ENCODE assay signal across 18 mouse cellular contexts in the genomic region with DNA sequence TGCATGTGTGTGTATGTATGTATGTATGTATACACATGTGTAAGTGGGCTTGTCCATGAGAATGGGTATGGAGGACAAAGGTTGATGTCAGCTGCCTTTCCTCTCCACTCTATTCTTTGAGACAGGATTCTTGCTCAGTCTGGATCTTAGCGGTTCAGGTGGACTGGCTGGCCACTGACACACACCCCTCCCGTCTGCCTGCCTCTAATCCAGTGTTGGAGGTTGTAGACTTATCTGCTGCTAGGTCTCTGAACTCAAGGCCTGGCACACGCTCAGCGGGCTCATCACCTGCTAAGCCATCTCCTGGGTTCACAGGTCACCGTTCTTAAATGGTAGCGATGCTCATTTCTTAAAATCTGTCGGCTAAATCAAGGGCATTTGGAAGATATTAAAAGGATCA.
DNase-seq lines count a peak whose midpoint lies in the region; ATAC-seq and TF ChIP-seq lines count a peak whose summit lies in the region.
"Had no signal": no experiment of that assay in that cellular context is flagged by ENCODE, and none has a peak within 500 bp of the region (broad histone marks: within the 10 kb centered on the region; RNA-seq: fewer than 3 reads in every experiment).

No protein-coding gene starts in this region.

- no peak overlapping the region for H3K4me2 ChIP-seq in forebrain, embryonic 11.5 days (ENCODE audit: low read depth, low read length, severe bottlenecking)
- H3K4me2 ChIP-seq in forebrain, postnatal 0 days (ENCODE audit: low read depth), result no peak overlapping the region
- no peak overlapping the region for H3K4me2 ChIP-seq in hindbrain, embryonic 11.5 days (replicated peaks; ENCODE audit: low read depth, low read length)
- H3K4me2 ChIP-seq in hindbrain, postnatal 0 days (ENCODE audit: low read depth, low read length), result no peak overlapping the region
- H3K4me2 ChIP-seq in neural tube, embryonic 14.5 days (ENCODE audit: low read depth, low read length), result no peak overlapping the region
- H3K4me2 ChIP-seq: embryonic facial prominence, embryonic 12.5 days; forebrain, embryonic 15.5 days; heart, embryonic 13.5 days had no signal

- no peak overlapping the region for H3K27ac ChIP-seq in forebrain, embryonic 11.5 days (ENCODE audit: low read depth, low read length)
- no peak overlapping the region for H3K27ac ChIP-seq in forebrain, postnatal 0 days (ENCODE audit: low read depth, low read length)
- 0 out of 2 replicates have a peak overlapping the region, but pooled peaks have one; percentile 24 for H3K27ac ChIP-seq in hindbrain, embryonic 11.5 days (ENCODE audit: low read depth, low read length)
- H3K27ac ChIP-seq in hindbrain, postnatal 0 days, result no peak overlapping the region
- no peak overlapping the region for H3K27ac ChIP-seq in neural tube, embryonic 14.5 days (ENCODE audit: low read depth, low read length)
- H3K27ac ChIP-seq: embryonic facial prominence, embryonic 12.5 days; forebrain, embryonic 15.5 days; heart, embryonic 13.5 days had no signal

- H3K36me3 ChIP-seq in forebrain, embryonic 11.5 days (ENCODE audit: control insufficient read depth, insufficient read depth, low read length), result no peaks in the 10 kb centered on the region
- H3K36me3 ChIP-seq in forebrain, postnatal 0 days (ENCODE audit: insufficient read depth), result no peaks in the 10 kb centered on the region
- no peaks in the 10 kb centered on the region for H3K36me3 ChIP-seq in hindbrain, embryonic 11.5 days (ENCODE audit: control insufficient read depth, insufficient read depth, low read length)
- no peaks in the 10 kb centered on the region for H3K36me3 ChIP-seq in hindbrain, postnatal 0 days (ENCODE audit: insufficient read depth, low read length)
- no peaks in the 10 kb centered on the region for H3K36me3 ChIP-seq in neural tube, embryonic 14.5 days (ENCODE audit: control insufficient read depth, insufficient read depth, low read length)
- H3K36me3 ChIP-seq: embryonic facial prominence, embryonic 12.5 days; forebrain, embryonic 15.5 days; heart, embryonic 13.5 days had no signal

- H3K27me3 ChIP-seq in forebrain, embryonic 11.5 days (ENCODE audit: control insufficient read depth, insufficient read depth, low read length), result no peaks in the 10 kb centered on the region
- no peaks in the 10 kb centered on the region for H3K27me3 ChIP-seq in forebrain, postnatal 0 days (ENCODE audit: insufficient read depth, low read length)
- H3K27me3 ChIP-seq in hindbrain, embryonic 11.5 days (ENCODE audit: control insufficient read depth, insufficient read depth, low read length), result no peaks in the 10 kb centered on the region
- no peaks in the 10 kb centered on the region for H3K27me3 ChIP-seq in hindbrain, postnatal 0 days (ENCODE audit: insufficient read depth, low read length)
- H3K27me3 ChIP-seq in neural tube, embryonic 14.5 days (ENCODE audit: control insufficient read depth, insufficient read depth, low read length), result no peaks in the 10 kb centered on the region
- H3K27me3 ChIP-seq: embryonic facial prominence, embryonic 12.5 days; forebrain, embryonic 15.5 days had no signal

- WGBS in forebrain, embryonic 11.5 days, result 82% methylated on average over 7 of the region's 7 CpGs
- 82% methylated on average over 7 of the region's 7 CpGs for WGBS in forebrain, postnatal 0 days
- 75% methylated on average over 7 of the region's 7 CpGs for WGBS in hindbrain, embryonic 11.5 days
- WGBS in hindbrain, postnatal 0 days, result 71% methylated on average over 7 of the region's 7 CpGs
- WGBS in neural tube, embryonic 14.5 days, result 83% methylated on average over 7 of the region's 7 CpGs

- 0 out of 2 replicates have a peak, but pooled peaks have one; percentile 30 for ATAC-seq in forebrain, embryonic 11.5 days (replicated peaks; ENCODE audit: low FRiP score)
- no peak for ATAC-seq in forebrain, postnatal 0 days
- ATAC-seq in hindbrain, embryonic 11.5 days (ENCODE audit: low FRiP score), result no peak
- ATAC-seq in hindbrain, postnatal 0 days, result no peak
- ATAC-seq in neural tube, embryonic 14.5 days (ENCODE audit: low read depth), result peak; percentile 25; the same call in 1 of the 2 replicates
- ATAC-seq: activated CD4-positive, CD25-positive, alpha-beta regulatory T cell, adult 4 months; forebrain, embryonic 15.5 days; hindbrain, embryonic 16.5 days had no signal

- no peak for TF ChIP-seq CTCF in forebrain, postnatal 0 days (IDR thresholded peaks at IDR 0.05; ENCODE audit: low read depth)
- no peak for TF ChIP-seq CTCF in hindbrain, postnatal 0 days (IDR thresholded peaks at IDR 0.05; ENCODE audit: low read depth)

- peaks cover 9% of the 10 kb centered on the region; the same call in 1 of the 2 replicates for H3K4me1 ChIP-seq in forebrain, embryonic 11.5 days (replicated peaks; ENCODE audit: control insufficient read depth, insufficient read depth, low read length)
- peaks cover 3% of the 10 kb centered on the region for H3K4me1 ChIP-seq in forebrain, postnatal 0 days (ENCODE audit: insufficient read depth)
- H3K4me1 ChIP-seq in hindbrain, embryonic 11.5 days (replicated peaks; ENCODE audit: control insufficient read depth, insufficient read depth, low read length), result no peaks in the 10 kb centered on the region; the same call in 1 of the 2 replicates
- no peaks in the 10 kb centered on the region for H3K4me1 ChIP-seq in hindbrain, postnatal 0 days (ENCODE audit: insufficient read depth, low read length)
- peaks cover 3% of the 10 kb centered on the region; the same call in 1 of the 2 replicates for H3K4me1 ChIP-seq in neural tube, embryonic 14.5 days (ENCODE audit: control insufficient read depth, insufficient read depth, low read length)

- no peak overlapping the region for H3K4me3 ChIP-seq in forebrain, embryonic 11.5 days (ENCODE audit: low read depth, low read length)
- no peak overlapping the region for H3K4me3 ChIP-seq in forebrain, postnatal 0 days (ENCODE audit: low read depth, low read length)
- H3K4me3 ChIP-seq in hindbrain, embryonic 11.5 days (ENCODE audit: low read depth, low read length), result no peak overlapping the region
- H3K4me3 ChIP-seq in hindbrain, postnatal 0 days (ENCODE audit: low read length), result no peak overlapping the region
- H3K4me3 ChIP-seq in neural tube, embryonic 14.5 days (ENCODE audit: low read depth, low read length), result no peak overlapping the region
- H3K4me3 ChIP-seq: embryonic facial prominence, embryonic 12.5 days; forebrain, embryonic 15.5 days; heart, embryonic 13.5 days had no signal

- DNase-seq in forebrain, embryonic 11.5 days (ENCODE audit: low spot score), result no peak
- DNase-seq in forebrain, postnatal 0 days, result no peak
- no peak for DNase-seq in hindbrain, embryonic 11.5 days (ENCODE audit: low spot score)
- no peak for DNase-seq in hindbrain, postnatal 0 days (ENCODE audit: low spot score)
- DNase-seq in neural tube, embryonic 10.5 days (ENCODE audit: extremely low spot score, low spot score), result no peak
- no peak for DNase-seq in T-cell, adult 2 months (ENCODE audit: low spot score)
- DNase-seq: adrenal gland, postnatal 14 days; cerebellum, adult 11-12 months; cerebellum, adult 9-10 months; cerebellum, postnatal 25 days; gastrocnemius, postnatal 14 days; heart, postnatal 36 days had no signal

- H3K9me3 ChIP-seq in forebrain, embryonic 11.5 days (ENCODE audit: control insufficient read depth, low read length), result no peaks in the 10 kb centered on the region
- H3K9me3 ChIP-seq in forebrain, postnatal 0 days (ENCODE audit: low read length), result no peaks in the 10 kb centered on the region
- H3K9me3 ChIP-seq in hindbrain, embryonic 11.5 days (ENCODE audit: control insufficient read depth, low read length), result no peaks in the 10 kb centered on the region
- no peaks in the 10 kb centered on the region for H3K9me3 ChIP-seq in hindbrain, postnatal 0 days (ENCODE audit: low read length)
- H3K9me3 ChIP-seq in neural tube, embryonic 14.5 days (ENCODE audit: control insufficient read depth, low read length), result no peaks in the 10 kb centered on the region
- H3K9me3 ChIP-seq: embryonic facial prominence, embryonic 12.5 days; forebrain, embryonic 15.5 days; heart, embryonic 13.5 days had no signal

- no peak overlapping the region for H3K9ac ChIP-seq in forebrain, embryonic 11.5 days (ENCODE audit: low read length)
- H3K9ac ChIP-seq in forebrain, postnatal 0 days, result no peak overlapping the region
- 0 out of 2 replicates have a peak overlapping the region, but pooled peaks have one; percentile 27 for H3K9ac ChIP-seq in hindbrain, embryonic 11.5 days (ENCODE audit: low read depth, low read length)
- H3K9ac ChIP-seq in hindbrain, postnatal 0 days (replicated peaks; ENCODE audit: low read length), result no peak overlapping the region
- no peak overlapping the region for H3K9ac ChIP-seq in neural tube, embryonic 14.5 days (replicated peaks; ENCODE audit: low read depth, low read length)
- H3K9ac ChIP-seq: embryonic facial prominence, embryonic 12.5 days; forebrain, embryonic 15.5 days; heart, embryonic 13.5 days had no signal

Comparison
In these comparisons a context has a peak if more than half of its experiments do, and no peak if none do; other contexts are left out.
1. ATAC-seq: peak in forebrain, embryonic 11.5 days (single experiment) and neural tube, embryonic 14.5 days (single experiment); none in forebrain, postnatal 0 days (single experiment), hindbrain, embryonic 11.5 days (single experiment) and hindbrain, postnatal 0 days (single experiment).